ENCODE assay signal across 8 mouse cellular contexts in the genomic region with DNA sequence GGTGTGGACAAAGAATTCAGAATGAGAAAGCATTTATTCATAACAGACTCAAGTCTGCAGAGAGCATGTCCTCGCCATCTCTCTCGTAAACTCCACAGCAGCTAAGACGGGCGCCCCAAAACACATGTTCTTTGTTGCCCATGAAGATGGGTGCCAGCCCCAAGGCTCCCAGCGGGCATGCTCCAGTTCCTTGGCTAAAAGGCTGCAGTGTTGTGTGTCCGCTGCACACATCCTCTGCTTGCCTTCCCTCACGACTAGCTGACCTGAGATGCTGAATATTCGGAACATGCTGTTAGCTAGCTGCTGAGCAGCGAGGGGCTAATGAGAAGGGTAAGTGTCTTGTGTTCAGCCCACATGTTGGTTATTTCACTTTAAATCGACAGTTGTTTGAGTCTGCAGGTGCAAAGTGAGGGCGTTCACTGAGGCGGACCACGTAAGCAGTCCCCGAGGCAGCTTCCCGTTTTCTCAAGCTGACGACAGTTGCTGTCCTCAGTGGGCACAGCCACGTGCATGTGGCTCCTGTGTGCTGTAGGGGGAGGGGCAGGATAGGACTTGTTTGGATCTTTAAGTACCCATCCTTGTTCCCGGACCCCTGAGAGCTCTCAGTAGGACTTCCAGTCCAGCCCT. TPM values are rescaled to one million over a fixed set of nuclear protein-coding genes. Genes with fewer than 3 reads are reported as not detected.
DNase-seq lines count a peak whose midpoint lies in the region; ATAC-seq and TF ChIP-seq lines count a peak whose summit lies in the region.
"Had no signal": no experiment of that assay in that cellular context is flagged by ENCODE, and none has a peak within 500 bp of the region (broad histone marks: within the 10 kb centered on the region; RNA-seq: fewer than 3 reads in every experiment).

No protein-coding gene starts in this region.

- H3K4me1 ChIP-seq in hindbrain, postnatal 0 days (ENCODE audit: insufficient read depth, low read length) = peaks cover 20% of the 10 kb centered on the region
- H3K4me1 ChIP-seq in hindbrain, embryonic 13.5 days (replicated peaks) = peaks cover 39% of the 10 kb centered on the region
- H3K4me1 ChIP-seq in bone marrow macrophage, adult 2 months (ENCODE audit: control insufficient read depth, insufficient read depth, low read length) = peaks cover 26% of the 10 kb centered on the region

- H3K27ac ChIP-seq in hindbrain, postnatal 0 days = peak overlapping the region; percentile 60
- H3K27ac ChIP-seq in hindbrain, embryonic 13.5 days = no peak overlapping the region
- peak overlapping the region; percentile 55 for H3K27ac ChIP-seq in bone marrow macrophage, adult 2 months (ENCODE audit: insufficient read depth, low read depth, low read length)
- peak overlapping the region; percentile 36 for H3K27ac ChIP-seq in macrophage

- no peak overlapping the region for H3K4me2 ChIP-seq in hindbrain, postnatal 0 days (ENCODE audit: low read depth, low read length)
- H3K4me2 ChIP-seq in hindbrain, embryonic 13.5 days = no peak overlapping the region

- WGBS in hindbrain, postnatal 0 days = 82% methylated on average over 18 of the region's 18 CpGs
- 88% methylated on average over 18 of the region's 18 CpGs for WGBS in hindbrain, embryonic 13.5 days
- 39% methylated on average over 18 of the region's 18 CpGs for WGBS in macrophage (ENCODE audit: missing documents)

- H3K9me3 ChIP-seq in hindbrain, postnatal 0 days (ENCODE audit: low read length) = no peaks in the 10 kb centered on the region
- no peaks in the 10 kb centered on the region for H3K9me3 ChIP-seq in hindbrain, embryonic 13.5 days

- H3K36me3 ChIP-seq in hindbrain, postnatal 0 days (ENCODE audit: insufficient read depth, low read length) = peaks cover 37% of the 10 kb centered on the region
- H3K36me3 ChIP-seq in hindbrain, embryonic 13.5 days = peaks cover 54% of the 10 kb centered on the region
- H3K36me3 ChIP-seq in macrophage (ENCODE audit: inconsistent target) = peaks cover 38% of the 10 kb centered on the region

- H3K79me2 ChIP-seq in macrophage (ENCODE audit: inconsistent target) = peaks cover 62% of the 10 kb centered on the region

- no peak for TF ChIP-seq POLR2A in bone marrow macrophage, adult 2 months (IDR thresholded peaks at IDR 0.05; ENCODE audit: borderline replicate concordance, low read depth, low read length)

- no peak for DNase-seq in hindbrain, postnatal 0 days (ENCODE audit: low spot score)
- DNase-seq in thymus, postnatal 0 days (ENCODE audit: low spot score) = peak; percentile 90
- no peak for DNase-seq in right cerebral cortex, postnatal 25 days
- DNase-seq: cerebellum, adult 9-10 months had no signal

- no peak overlapping the region for H3K9ac ChIP-seq in hindbrain, postnatal 0 days (replicated peaks; ENCODE audit: low read length)
- no peak overlapping the region for H3K9ac ChIP-seq in hindbrain, embryonic 13.5 days

- H3K4me3 ChIP-seq in hindbrain, postnatal 0 days (ENCODE audit: low read length) = no peak overlapping the region
- no peak overlapping the region for H3K4me3 ChIP-seq in hindbrain, embryonic 13.5 days
- peak overlapping the region; percentile 10; the same call in 1 of the 2 replicates for H3K4me3 ChIP-seq in bone marrow macrophage, adult 2 months (ENCODE audit: insufficient read depth, low read length)
- no peak overlapping the region for H3K4me3 ChIP-seq in macrophage (ENCODE audit: inconsistent target)

- ATAC-seq in hindbrain, postnatal 0 days = no peak
- ATAC-seq in hindbrain, embryonic 13.5 days (ENCODE audit: low FRiP score) = no peak
- ATAC-seq in inflammation-experienced regulatory T-cells, adult 6 months = no peak

- no peaks in the 10 kb centered on the region for H3K27me3 ChIP-seq in hindbrain, postnatal 0 days (ENCODE audit: insufficient read depth, low read length)
- H3K27me3 ChIP-seq in hindbrain, embryonic 13.5 days = no peaks in the 10 kb centered on the region

- no peak for TF ChIP-seq CTCF in hindbrain, postnatal 0 days (IDR thresholded peaks at IDR 0.05; ENCODE audit: low read depth)
- no peak for TF ChIP-seq CTCF in bone marrow macrophage, adult 2 months (IDR thresholded peaks at IDR 0.05; ENCODE audit: low read depth, low read length)

RNA-seq across cellular contexts. Expression of gene Trim11, which starts 4.7 kb away (rescaled TPM):
- total RNA-seq in hindbrain, postnatal 0 days (2014; rRNA removed) = 31.7 and 31.8 TPM in 2 replicates
- polyA plus RNA-seq in hindbrain, postnatal 0 days (2015; fragmentation: Nextera tagmentation; extraction: Ambion mirVana) = 14.1 and 15.9 TPM in 2 replicates
- polyA plus RNA-seq in hindbrain, embryonic 13.5 days (2015; fragmentation: Nextera tagmentation; extraction: Ambion mirVana) = 20.8 and 21.8 TPM in 2 replicates
- polyA plus RNA-seq in bone marrow macrophage, adult 2 months (2012; ENCODE audit: insufficient read depth, insufficient read length, missing spikeins) = 21.2 and 22.6 TPM in 2 replicates
- 10 to 100 TPM; 24.2 to 97.7 (median 71.8) TPM for total RNA-seq in macrophage (2018; cell fraction: chromatin; rRNA removed)
- 10 to 100 TPM in 22 of 26 experiments, 1 to 10 TPM in 4; 7.7 to 22.5 (median 18.0) TPM for total RNA-seq in macrophage (2018; cell fraction: cytosol; rRNA removed)
- total RNA-seq in macrophage (2018; cell fraction: nucleus; rRNA removed) = 10 to 100 TPM; 18.6 to 83.1 (median 49.3) TPM
- 11.4 to 20.3 TPM (median 14.2 TPM) in 3 replicates for polyA plus RNA-seq in macrophage (2018)
- polyA plus RNA-seq in thymus, postnatal 0 days (2015; fragmentation: Nextera tagmentation; extraction: Ambion mirVana) = 49.6 and 54.0 TPM in 2 replicates
- polyA plus RNA-seq in inflammation-experienced regulatory T-cells, adult 6 months (2017; shearing (Covaris generic)) = 10 to 100 TPM; 18.8 to 24.0 (median 20.3) TPM

RNA-seq across cellular contexts. Expression of gene Hist3h2a, which starts 28.1 kb away (rescaled TPM):
- 218 and 236 TPM in 2 replicates for total RNA-seq in hindbrain, postnatal 0 days (2014; rRNA removed)
- polyA plus RNA-seq in hindbrain, postnatal 0 days (2015; fragmentation: Nextera tagmentation; extraction: Ambion mirVana) = 49.6 and 53.3 TPM in 2 replicates
- 138 and 142 TPM in 2 replicates for polyA plus RNA-seq in hindbrain, embryonic 13.5 days (2015; fragmentation: Nextera tagmentation; extraction: Ambion mirVana)
- polyA plus RNA-seq in bone marrow macrophage, adult 2 months (2012; ENCODE audit: insufficient read depth, insufficient read length, missing spikeins) = 32.0 and 37.9 TPM in 2 replicates
- 100 to 1,000 TPM in 5 of 26 experiments, 10 to 100 TPM in 18, 1 to 10 TPM in 3; 6.6 to 134 (median 27.4) TPM for total RNA-seq in macrophage (2018; cell fraction: chromatin; rRNA removed)
- 10 to 100 TPM; 19.1 to 74.1 (median 48.6) TPM for total RNA-seq in macrophage (2018; cell fraction: cytosol; rRNA removed)
- total RNA-seq in macrophage (2018; cell fraction: nucleus; rRNA removed) = 100 to 1,000 TPM in 5 of 26 experiments, 10 to 100 TPM in 21; 14.1 to 225 (median 52.5) TPM
- polyA plus RNA-seq in macrophage (2018) = 16.2 to 56.9 TPM (median 24.3 TPM) in 3 replicates
- polyA plus RNA-seq in thymus, postnatal 0 days (2015; fragmentation: Nextera tagmentation; extraction: Ambion mirVana) = 52.3 and 52.8 TPM in 2 replicates
- 1 to 10 TPM; 3.1 to 5.0 (median 4.2) TPM for polyA plus RNA-seq in inflammation-experienced regulatory T-cells, adult 6 months (2017; shearing (Covaris generic))

RNA-seq across cellular contexts. Expression of gene Trim17, which starts 28.1 kb away (rescaled TPM):
- total RNA-seq in hindbrain, postnatal 0 days (2014; rRNA removed) = 2.8 and 4.3 TPM in 2 replicates
- 0.55 and 0.74 TPM in 2 replicates for polyA plus RNA-seq in hindbrain, postnatal 0 days (2015; fragmentation: Nextera tagmentation; extraction: Ambion mirVana)
- polyA plus RNA-seq in hindbrain, embryonic 13.5 days (2015; fragmentation: Nextera tagmentation; extraction: Ambion mirVana) = 1.6 TPM in 2 replicates
- 0.28 TPM in 1 of 2 replicates, not detected in the other for polyA plus RNA-seq in bone marrow macrophage, adult 2 months (2012; ENCODE audit: insufficient read depth, insufficient read length, missing spikeins)
- 1 to 10 TPM in 3 of 26 experiments, under 1 TPM in 18, not detected in 5; 0.25 to 1.5 (median 0.54) TPM for total RNA-seq in macrophage (2018; cell fraction: chromatin; rRNA removed)
- total RNA-seq in macrophage (2018; cell fraction: cytosol; rRNA removed) = under 1 TPM in 25 of 26 experiments, not detected in 1; 0.04 to 0.30 (median 0.11) TPM
- total RNA-seq in macrophage (2018; cell fraction: nucleus; rRNA removed) = under 1 TPM in 24 of 26 experiments, not detected in 2; 0.16 to 0.98 (median 0.52) TPM
- polyA plus RNA-seq in macrophage (2018) = 0.07 to 0.14 TPM in 2 of 3 replicates, not detected in the other
- polyA plus RNA-seq in thymus, postnatal 0 days (2015; fragmentation: Nextera tagmentation; extraction: Ambion mirVana) = 0.29 and 0.44 TPM in 2 replicates
- under 1 TPM in 2 of 3 experiments, not detected in 1; 0.14 to 0.40 TPM for polyA plus RNA-seq in inflammation-experienced regulatory T-cells, adult 6 months (2017; shearing (Covaris generic))

RNA-seq across cellular contexts. Expression of gene Hist3h2ba, which starts 33.9 kb away (rescaled TPM):
- 625 and 1,276 TPM in 2 replicates for total RNA-seq in hindbrain, postnatal 0 days (2014; rRNA removed)
- polyA plus RNA-seq in hindbrain, postnatal 0 days (2015; fragmentation: Nextera tagmentation; extraction: Ambion mirVana) = 103 and 109 TPM in 2 replicates
- 285 and 298 TPM in 2 replicates for polyA plus RNA-seq in hindbrain, embryonic 13.5 days (2015; fragmentation: Nextera tagmentation; extraction: Ambion mirVana)
- 1.4 TPM in 1 of 2 replicates, not detected in the other for polyA plus RNA-seq in bone marrow macrophage, adult 2 months (2012; ENCODE audit: insufficient read depth, insufficient read length, missing spikeins)
- not detected for total RNA-seq in macrophage (2018; cell fraction: chromatin; rRNA removed)
- total RNA-seq in macrophage (2018; cell fraction: cytosol; rRNA removed) = 1 to 10 TPM in 9 of 26 experiments, under 1 TPM in 15, not detected in 2; 0.45 to 2.0 (median 0.95) TPM
- total RNA-seq in macrophage (2018; cell fraction: nucleus; rRNA removed) = 1 to 10 TPM in 2 of 26 experiments, not detected in 24; 1.4 to 1.8 TPM
- polyA plus RNA-seq in macrophage (2018) = 0.50 to 0.78 TPM in 2 of 3 replicates, not detected in the other
- polyA plus RNA-seq in thymus, postnatal 0 days (2015; fragmentation: Nextera tagmentation; extraction: Ambion mirVana) = 50.8 and 57.5 TPM in 2 replicates
- polyA plus RNA-seq in inflammation-experienced regulatory T-cells, adult 6 months (2017; shearing (Covaris generic)) = 1 to 10 TPM; 2.9 to 5.2 (median 4.3) TPM

RNA-seq across cellular contexts. Expression of gene Rnf187, which starts 43.9 kb away (rescaled TPM):
- 975 and 1,069 TPM in 2 replicates for total RNA-seq in hindbrain, postnatal 0 days (2014; rRNA removed)
- 649 and 670 TPM in 2 replicates for polyA plus RNA-seq in hindbrain, postnatal 0 days (2015; fragmentation: Nextera tagmentation; extraction: Ambion mirVana)
- polyA plus RNA-seq in hindbrain, embryonic 13.5 days (2015; fragmentation: Nextera tagmentation; extraction: Ambion mirVana) = 522 and 540 TPM in 2 replicates
- 99.5 and 112 TPM in 2 replicates for polyA plus RNA-seq in bone marrow macrophage, adult 2 months (2012; ENCODE audit: insufficient read depth, insufficient read length, missing spikeins)
- total RNA-seq in macrophage (2018; cell fraction: chromatin; rRNA removed) = 10 to 100 TPM in 17 of 26 experiments, 1 to 10 TPM in 9; 2.9 to 35.0 (median 14.9) TPM
- 100 to 1,000 TPM in 13 of 26 experiments, 10 to 100 TPM in 13; 69.7 to 129 (median 99.3) TPM for total RNA-seq in macrophage (2018; cell fraction: cytosol; rRNA removed)
- total RNA-seq in macrophage (2018; cell fraction: nucleus; rRNA removed) = 10 to 100 TPM; 18.7 to 68.4 (median 36.7) TPM
- polyA plus RNA-seq in macrophage (2018) = 45.0 to 110 TPM (median 97.1 TPM) in 3 replicates
- 245 and 268 TPM in 2 replicates for polyA plus RNA-seq in thymus, postnatal 0 days (2015; fragmentation: Nextera tagmentation; extraction: Ambion mirVana)
- 10 to 100 TPM; 12.8 to 24.5 (median 15.7) TPM for polyA plus RNA-seq in inflammation-experienced regulatory T-cells, adult 6 months (2017; shearing (Covaris generic))
